Mouse (Mus musculus) layer of hippocampus, postnatal 10 days (tissue): Measurements from ENCODE around the gene Tnik. TPM values are rescaled to one million over a fixed set of nuclear protein-coding genes. Genes with fewer than 3 reads are reported as not detected.

Source experiments
- DNase-seq, 2 experiments: peaks; one replicate each; pipeline ENCODE4 v3.0.0; 2021; ENCODE audit warnings: low spot score in 2 of 2
- total RNA-seq, 2 experiments: library from RNA; stranded (reverse); gene quantifications; 2 replicates each; pipeline ENCODE4 v1.2.3; 2021

Tnik gene
- total RNA-seq, 2 experiments from 2014 or later, result 209 to 232 TPM

DNA sequence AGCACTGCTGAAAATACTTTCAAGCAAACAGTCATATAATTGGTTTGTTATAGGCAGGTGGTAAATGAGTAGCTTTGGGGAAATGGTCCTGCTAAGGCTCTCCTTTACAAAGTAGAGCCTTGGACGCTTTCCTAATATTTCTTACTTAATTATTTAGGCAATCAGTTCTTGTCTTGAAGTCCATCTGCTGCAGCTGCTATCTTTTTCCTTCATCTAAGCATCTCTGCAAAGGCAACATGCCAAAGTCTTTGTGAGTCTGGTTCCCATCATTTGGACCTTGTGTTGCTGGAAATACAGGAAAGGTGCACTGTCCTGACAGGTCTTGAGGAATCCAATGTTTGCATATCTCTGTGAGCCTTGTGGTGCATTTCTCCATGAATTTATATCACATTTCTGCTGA, 82.9 kb downstream of the Tnik start:
- DNase-seq, result no peak

DNA sequence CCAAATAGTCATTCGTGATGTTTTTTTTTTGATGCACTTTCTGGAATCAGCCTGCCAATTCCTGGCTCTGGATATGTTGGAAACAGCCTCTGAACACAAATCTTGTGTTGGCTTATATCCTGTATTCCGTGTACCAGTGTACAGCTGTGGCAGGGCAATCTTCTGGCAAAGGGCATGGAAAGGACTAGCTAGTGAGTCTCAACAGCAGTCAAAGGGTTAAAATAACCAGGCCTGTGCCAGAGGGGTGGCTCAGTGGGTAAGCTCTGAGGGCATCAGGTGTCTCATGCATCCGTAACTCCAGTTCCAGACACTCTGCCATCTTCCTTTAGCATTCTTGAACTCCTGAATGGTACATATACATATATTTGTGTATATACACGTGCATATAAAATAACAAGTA, 83.5 kb downstream of the Tnik start:
- no peak for DNase-seq

DNA sequence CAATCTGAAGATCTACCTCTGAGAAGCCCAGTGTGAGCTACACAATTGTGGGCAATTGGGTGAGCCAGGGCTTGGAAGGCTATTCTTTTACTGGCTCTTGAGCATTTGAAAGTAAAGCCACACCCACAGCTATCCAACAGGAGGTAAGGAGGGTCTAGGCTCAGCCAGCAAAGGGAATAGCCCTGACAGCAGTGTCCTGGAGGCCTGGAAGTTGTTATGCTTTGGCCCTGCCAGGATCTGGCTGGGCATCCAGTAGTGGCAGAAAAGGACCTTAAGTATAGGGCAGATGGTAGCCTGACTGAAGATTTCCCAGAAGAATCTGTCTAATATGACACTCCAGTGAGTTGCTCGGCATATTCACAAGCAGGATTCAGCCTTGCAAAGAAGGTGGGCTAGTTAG, 85.7 kb downstream of the Tnik start:
- DNase-seq, result no peak

DNA sequence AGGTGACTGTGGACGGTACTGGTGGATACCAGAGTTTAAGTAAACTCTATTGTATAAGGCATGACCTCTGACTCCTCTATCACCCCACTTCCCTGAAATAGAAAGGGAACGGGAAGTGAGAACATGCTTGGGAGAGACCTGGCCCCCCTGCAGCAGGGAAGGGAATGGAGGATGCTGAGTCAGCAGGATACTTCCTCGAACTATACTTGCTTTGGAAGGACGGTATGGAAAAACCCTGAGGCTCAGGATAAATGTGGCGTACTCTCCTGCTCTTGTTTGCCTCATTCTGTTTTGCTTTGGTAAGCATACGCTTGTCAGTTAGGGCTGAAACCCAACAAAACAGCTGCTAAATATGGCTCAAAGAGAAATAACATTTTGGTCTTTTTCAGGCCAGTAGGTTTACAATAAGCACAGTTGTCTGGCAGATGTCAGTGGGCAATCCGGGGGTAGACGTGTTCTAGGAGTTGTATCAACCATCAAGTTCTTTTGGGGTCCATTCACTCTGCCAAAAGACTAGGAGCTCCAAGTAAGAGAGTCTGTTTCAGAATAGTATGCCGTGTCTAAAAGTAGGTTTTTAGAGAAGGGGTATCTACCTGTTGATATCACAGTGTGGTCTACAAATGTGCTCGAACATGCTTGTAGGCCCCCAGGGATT, 87.3 kb downstream of the Tnik start:
- no peak for DNase-seq

DNA sequence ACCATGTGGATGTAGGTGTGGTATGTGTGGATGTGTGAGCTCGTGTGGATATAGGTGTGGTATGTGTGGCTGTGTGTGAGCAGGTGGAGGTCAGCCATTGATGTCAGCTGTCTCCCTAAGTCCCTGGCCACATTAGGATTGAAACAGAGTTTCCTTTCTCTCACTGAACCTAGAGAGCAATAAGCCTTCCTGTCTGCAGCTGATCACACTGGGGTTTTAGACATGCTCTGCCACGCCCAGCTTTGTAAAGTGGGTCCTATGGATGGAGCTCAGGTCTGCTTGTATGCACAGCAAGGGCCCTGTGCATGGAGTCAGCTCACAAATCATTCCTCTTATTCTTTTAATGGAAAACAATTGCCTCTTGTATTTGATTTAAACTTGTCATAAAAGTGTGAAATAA, 95.4 kb downstream of the Tnik start:
- no peak for DNase-seq

GRCm38 (mm10) chr3:28359138-28359537, 96.1 kb downstream of the Tnik start:
- no peak for DNase-seq

DNA sequence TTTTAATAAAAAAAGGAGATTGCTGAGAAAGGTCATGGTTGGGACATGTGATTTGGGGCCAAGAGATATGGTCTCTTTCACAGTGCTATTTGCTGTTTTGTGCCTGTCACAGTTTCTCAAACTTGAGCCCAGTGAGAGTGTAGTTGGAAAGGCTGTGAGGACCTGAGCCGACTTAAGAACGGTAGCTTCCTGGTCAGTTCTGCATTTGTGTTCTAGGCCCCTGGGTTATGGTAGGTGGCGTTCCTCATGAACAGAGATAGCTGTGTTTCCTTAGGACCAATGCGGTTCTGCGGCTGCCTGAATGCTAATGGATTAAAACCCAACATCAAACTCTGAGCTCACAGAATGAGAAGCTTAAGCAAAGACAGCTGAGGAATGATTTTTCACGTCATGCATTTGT, 98.0 kb downstream of the Tnik start:
- no peak for DNase-seq

DNA sequence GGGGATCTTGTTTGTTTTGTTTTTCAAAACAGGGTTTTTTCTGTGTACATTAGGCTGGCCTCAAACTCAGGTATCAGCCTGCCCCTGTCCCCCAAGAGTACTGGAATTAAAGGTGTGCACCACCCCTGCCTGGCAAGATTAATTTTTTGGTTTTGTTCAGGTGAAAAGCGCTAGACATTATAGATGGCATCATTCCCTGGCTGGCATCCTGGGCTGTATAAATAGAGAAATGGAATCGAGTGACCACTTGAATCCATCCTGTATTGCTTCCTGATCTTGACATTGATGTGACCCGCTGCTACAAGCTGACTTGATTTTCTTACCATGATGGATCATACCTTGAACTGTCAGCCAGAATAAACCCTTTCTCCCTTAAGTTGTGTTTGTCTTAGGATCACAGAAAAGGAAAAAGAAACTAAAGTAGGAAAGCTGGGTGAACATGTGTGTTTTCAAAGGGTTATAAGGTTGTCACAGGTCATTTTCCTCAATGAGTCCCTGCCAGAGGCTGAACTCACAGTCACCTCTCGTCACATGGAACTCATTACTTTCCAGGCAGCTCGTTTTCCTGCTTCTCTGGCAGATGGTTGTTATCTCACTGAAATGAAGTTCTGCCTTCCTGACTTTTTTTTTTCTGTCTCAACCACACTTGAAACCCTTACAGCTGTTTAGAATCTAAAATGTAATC, 100.6 kb downstream of the Tnik start:
- DNase-seq, result no peak

GRCm38 (mm10) chr3:28368746-28369145, 105.7 kb downstream of the Tnik start:
- DNase-seq, result no peak

- DNase-seq, result no peak
These were observed 106.3 kb downstream of the Tnik start for GRCm38 (mm10) chr3:28369266-28369665.

DNA sequence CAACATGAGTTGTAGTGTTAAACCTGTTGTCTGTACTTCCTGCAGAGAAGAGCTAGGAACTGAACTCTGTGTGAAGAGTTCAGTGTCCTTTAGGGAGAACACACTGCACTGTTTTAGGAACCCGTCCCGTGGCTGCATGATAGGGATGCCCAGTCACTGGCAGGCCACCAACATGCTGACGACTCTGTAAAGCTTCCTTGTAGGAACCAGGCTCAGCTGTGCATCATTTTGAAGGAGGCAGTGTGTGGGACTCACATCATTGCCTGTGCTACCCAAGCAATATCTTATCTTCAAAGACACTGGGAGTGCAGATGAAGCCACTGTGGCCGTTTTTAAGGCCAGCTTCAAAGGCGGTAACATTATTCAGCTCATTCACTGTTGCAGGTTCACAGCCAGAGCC, 106.7 kb downstream of the Tnik start:
- DNase-seq, result no peak

GRCm38 (mm10) chr3:28371583-28371982, 108.6 kb downstream of the Tnik start:
- no peak for DNase-seq

- DNase-seq, result no peak
These were observed 109.4 kb downstream of the Tnik start for GRCm38 (mm10) chr3:28372459-28372858.

DNA sequence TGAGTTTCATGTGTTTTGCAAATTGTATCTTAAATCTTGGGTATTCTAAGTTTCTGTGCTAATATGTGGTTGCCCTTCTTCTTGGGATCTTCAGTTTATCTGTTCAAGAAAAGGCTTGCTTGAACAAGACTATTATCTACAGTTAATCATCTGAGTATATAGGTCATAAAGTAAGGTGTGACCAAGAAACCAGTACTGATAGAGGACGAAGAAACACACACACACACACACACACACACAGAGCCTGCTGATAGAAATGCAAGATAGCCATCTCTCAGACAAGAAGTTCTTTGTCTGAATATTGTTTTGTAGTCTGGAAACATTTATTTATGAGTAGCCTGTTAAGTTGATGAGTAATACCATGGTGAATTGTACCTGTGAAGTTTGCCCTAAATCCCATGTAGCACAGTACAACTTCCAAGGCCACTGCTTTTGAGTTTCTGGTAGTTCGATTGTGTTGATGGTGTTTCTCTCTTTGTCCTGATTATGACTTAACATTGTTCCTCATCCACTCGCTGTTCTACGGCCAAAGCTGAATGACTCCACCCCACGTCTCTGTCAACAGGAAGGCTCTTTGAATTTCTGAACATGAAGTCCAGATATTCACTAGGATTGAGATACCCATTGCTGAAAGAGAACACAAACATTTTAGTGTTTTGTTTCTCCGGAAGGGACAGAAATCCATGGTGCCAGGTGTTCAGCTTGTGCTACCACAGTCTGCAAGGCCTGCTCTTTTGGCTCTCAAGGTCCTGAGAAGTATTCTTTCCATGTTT, 111.9 kb downstream of the Tnik start:
- no peak for DNase-seq

DNA sequence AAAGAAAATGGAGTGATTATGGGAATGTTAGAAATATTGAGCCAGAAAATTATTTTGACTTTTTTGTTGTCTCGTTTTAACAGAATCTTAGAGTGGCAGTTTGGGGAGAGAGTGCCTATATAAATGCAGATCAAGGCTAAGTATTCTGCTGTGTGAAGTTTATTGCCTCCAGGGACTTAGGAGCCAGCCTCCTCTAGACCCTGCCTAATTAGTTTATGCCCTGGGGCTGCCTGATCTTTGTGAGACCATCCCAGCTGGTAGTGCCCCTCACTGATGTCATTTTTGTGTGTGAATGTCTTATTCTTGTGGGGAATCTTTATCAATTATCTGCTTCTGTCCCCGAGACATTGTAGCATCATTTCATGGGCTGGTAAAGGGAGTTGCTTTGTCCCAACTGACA, 117.2 kb downstream of the Tnik start:
- no peak for DNase-seq

GRCm38 (mm10) chr3:28383526-28384126, 120.6 kb downstream of the Tnik start:
- DNase-seq, result peak in 1 of 2 experiments; percentile 45

DNA sequence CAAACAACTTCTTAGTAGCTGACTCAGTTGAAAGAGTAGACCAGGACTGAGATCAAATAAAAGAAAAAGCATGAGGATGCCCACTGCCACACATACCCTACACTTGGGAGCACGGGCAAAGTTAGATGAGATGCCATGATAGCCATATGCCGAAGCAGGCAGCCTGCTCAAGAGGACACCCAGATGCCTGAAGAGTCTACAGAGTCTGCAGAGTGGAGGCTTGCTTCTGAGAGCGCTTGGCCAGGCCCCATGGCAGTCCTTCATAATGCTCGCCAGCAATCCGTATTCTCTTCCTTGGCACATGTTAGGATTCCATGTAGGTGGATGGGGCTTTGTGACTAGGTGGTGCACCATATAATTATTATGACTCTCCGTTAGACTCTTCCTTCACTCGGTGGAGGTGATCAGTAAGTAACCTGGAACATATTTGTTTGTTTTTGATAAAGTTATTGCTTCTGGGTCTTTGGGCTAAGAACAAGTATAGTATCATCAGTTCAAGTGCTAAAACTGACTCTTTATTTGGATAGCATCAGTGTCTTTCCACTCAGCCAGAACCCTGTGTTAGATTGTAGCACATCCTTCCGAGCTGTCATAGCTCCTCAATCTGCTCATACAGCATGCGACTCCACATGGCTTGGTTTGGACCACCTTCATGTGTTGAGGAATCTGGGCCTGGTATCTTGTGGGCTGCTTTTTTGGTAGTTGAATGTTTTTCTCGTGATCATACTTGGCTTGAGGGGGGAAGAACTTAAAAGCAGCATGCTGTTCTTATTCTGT, 122.4 kb downstream of the Tnik start:
- DNase-seq, result no peak

DNA sequence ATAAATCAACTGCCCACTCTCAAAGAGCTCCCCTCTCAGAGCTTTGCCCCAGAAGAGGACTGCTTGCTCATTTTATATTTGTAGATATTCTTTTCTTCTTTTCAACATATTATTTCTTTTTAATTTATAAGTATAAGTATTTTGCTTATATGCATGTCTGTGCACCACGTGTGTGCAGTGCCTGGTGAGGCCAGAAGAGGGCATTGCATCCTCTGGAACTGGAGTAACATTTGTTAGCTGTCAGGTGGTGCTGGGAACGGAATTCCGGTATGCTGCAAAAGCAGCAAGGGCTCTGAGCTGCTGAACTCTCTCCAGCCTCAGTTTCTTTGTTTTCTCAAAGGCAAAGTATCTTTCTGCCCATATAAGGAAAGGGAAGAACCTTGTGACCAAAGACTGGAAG, 125.5 kb downstream of the Tnik start:
- DNase-seq, result no peak

GRCm38 (mm10) chr3:28390183-28390582, 127.2 kb downstream of the Tnik start:
- DNase-seq, result no peak

DNA sequence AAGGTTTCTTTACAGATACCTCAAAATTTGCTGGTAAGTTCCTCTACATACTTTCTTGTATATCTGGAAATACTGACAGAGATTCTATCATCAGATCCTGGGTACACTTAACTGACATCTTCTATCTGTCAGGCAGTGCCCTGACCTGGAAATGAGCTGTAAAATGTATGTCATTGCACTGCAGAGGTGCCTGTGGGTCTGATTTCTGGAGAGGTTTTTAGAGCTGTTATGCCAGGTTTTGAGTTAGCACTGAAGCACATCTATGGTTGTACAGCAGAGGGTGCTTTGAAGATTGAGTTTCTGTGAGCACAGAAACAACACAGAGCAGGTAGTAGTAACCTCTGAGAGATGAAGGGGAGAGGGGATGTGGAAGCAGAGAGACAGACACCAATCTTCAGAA, 129.5 kb downstream of the Tnik start:
- DNase-seq, result no peak

DNA sequence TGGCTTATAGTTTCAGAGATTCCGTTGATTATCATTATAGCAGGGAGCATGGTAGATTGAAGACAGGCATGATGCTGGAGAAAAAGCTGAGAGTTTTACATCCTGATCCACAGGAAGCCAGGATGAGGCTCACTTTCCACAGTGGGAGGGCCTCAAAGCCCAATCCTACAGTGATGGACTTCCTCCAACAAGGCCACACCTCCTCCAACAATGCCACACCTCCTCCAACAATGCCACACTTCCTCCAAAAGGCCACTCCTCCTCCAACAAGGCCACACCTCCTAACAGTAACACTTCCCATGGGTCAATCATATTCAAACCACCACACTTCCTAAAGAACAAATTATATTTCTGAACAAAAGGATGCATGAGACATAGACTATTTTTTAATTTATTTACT, 135.8 kb downstream of the Tnik start:
- DNase-seq, result no peak
